Mouse (Mus musculus) lung, embryonic 15.5 days (tissue): ENCODE measurements around the gene Srgap3. TPM values are rescaled to one million over a fixed set of nuclear protein-coding genes. Genes with fewer than 3 reads are reported as not detected.

Experiments
- ATAC-seq: fragments of 200-750 bp; cut with Nextera tagmentation; 2 replicates; pipeline ENCODE4 v1.8.0; 2017; ENCODE audit warnings: moderate number of reproducible peaks, borderline replicate concordance; ENCODE audit not compliant: low FRiP score, low TSS enrichment; ENCODE audit errors: extremely low read depth
- H3K27ac ChIP-seq: fragments of 300-500 bp; sonication (generic); 2 replicates; pipeline ENCODE4 v1.5.1; 2015; ENCODE audit warnings: moderate library complexity, mild to moderate bottlenecking, inconsistent platforms
- H3K27me3 ChIP-seq: fragments of 300-500 bp; sonication (generic); 2 replicates; pipeline ENCODE4 v1.6.1; 2015; ENCODE audit warnings: inconsistent platforms
- H3K36me3 ChIP-seq: fragments of 300-500 bp; sonication (generic); 2 replicates; pipeline ENCODE4 v1.6.1; 2015; ENCODE audit warnings: inconsistent platforms
- H3K4me1 ChIP-seq: fragments of 300-500 bp; sonication (generic); 2 replicates; pipeline ENCODE4 v1.6.1; 2015; ENCODE audit warnings: inconsistent platforms
- H3K4me2 ChIP-seq: fragments of 300-500 bp; sonication (generic); 2 replicates; pipeline ENCODE4 v1.6.1; 2015; ENCODE audit warnings: inconsistent platforms, mild to moderate bottlenecking, moderate library complexity
- H3K4me3 ChIP-seq: fragments of 300-500 bp; sonication (generic); 2 replicates; pipeline ENCODE4 v1.5.1; 2015; ENCODE audit warnings: mild to moderate bottlenecking, inconsistent platforms
- H3K9ac ChIP-seq: fragments of 300-500 bp; sonication (generic); 2 replicates; pipeline ENCODE4 v1.6.1; 2015; ENCODE audit warnings: inconsistent platforms
- H3K9me3 ChIP-seq: fragments of 300-500 bp; sonication (generic); 2 replicates; pipeline ENCODE4 v1.6.1; 2016; ENCODE audit warnings: inconsistent platforms
- WGBS: fragments of 180-500 bp; shearing (Covaris S2); methylation state at CpG from one replicate; pipeline ENCODE4 v1.1.7; 2015; 5-methylcytosine and 5-hydroxymethylcytosine counted together
- polyA plus RNA-seq: library from polyadenylated mRNA; unstranded; fragments of >200 nt; fragmentation: Nextera tagmentation; extraction: Ambion mirVana; gene quantifications from 2 replicates; pipeline ENCODE4 v1.2.1, GENCODE M21; 2015

The Srgap3 gene
- 2.5 TPM in 2 replicates for polyA plus RNA-seq

DNA sequence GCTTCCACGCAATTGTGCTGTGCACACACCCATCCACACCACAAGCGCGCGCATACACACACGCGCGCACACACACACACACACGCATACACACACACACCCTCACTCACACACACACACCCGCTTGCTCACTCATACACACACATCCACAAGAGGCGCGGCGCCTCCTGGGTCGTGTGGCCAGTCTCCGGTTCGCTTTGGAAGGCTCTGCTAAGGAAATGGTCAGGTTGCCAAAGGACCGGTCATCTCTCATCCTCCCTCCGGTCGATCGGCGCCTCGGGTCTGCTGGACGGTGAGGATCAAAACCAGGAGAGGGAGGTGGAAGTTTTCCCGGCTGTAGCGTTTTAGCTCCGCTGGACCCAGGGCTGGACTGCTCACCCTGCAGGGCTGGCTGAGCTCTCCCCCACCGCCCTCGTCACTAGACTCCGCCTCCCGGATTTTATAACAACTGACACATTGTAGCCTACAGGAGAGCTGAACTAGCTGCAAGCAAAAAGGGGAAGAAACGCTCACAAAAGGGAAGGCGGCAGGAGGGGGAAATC, at the start of gene Srgap3:
Gene Srgap3 (minus strand): TSS at position 372 of the 542 bp plus-strand sequence.
- Histone ChIP-seq H3K9ac (peak within 1 kb of the TSS; percentile 63), H3K4me1 (peaks cover 40% of the 10 kb centered on the region), H3K36me3 (no peaks in the 10 kb centered on the region), H3K4me3 (peak within 1 kb of the TSS; percentile 64), H3K27me3 (no peaks in the 10 kb centered on the region), H3K4me2 (peak within 1 kb of the TSS; percentile 88), H3K9me3 (no peaks in the 10 kb centered on the region), H3K27ac (peak within 1 kb of the TSS; percentile 68)
- ATAC-seq, result peak; percentile 93
- WGBS, result under 1% methylated on average over 31 of the region's 31 CpGs

DNA sequence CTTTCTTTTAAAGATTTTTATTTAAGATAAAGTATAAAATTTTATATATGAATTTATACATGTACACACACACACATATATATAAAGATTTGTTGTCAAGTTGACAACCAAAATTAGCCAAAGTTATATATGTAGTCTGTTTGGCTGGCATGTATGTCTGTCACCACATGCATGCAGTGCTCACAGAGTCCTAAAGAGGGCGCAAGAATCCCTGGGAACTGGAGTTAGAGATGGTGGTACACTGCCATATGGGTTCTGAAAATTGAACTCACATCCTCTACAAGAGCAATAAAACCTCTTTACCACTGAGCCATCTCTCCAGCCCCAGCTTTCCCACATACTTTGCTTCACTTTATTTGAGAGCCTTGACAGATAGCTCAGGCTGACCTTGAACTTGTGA, 48.6 kb upstream of the Srgap3 start:
- no peak for ATAC-seq
- WGBS, result 39% methylated on average over 1 of the region's 1 CpGs

DNA sequence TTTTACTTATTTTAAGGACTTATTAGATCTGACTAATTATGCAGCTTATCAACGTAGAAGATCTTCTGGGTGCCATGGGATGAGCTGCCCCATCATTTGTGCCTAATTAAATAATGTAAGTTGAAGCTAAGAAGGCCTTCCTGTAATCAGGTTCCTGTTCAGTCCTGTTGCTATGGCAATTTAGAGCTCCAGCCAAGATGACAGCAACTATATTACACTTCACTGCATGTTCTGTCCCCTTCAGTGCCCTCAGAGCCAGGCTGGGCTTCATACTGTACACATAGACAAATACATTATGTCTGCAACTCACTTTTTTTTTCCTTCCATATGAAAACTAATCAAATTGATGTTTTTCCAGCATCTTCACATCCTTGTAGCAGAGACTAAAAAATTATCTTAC, 43.1 kb upstream of the Srgap3 start:
- no peaks in the 10 kb centered on the region for H3K9me3 ChIP-seq
- H3K36me3 ChIP-seq, result no peaks in the 10 kb centered on the region
- no peak overlapping the region for H3K9ac ChIP-seq
- H3K27me3 ChIP-seq, result no peaks in the 10 kb centered on the region
- WGBS, result 44% methylated on average over 1 of the region's 1 CpGs
- H3K4me2 ChIP-seq, result no peak overlapping the region
- ATAC-seq, result no peak
- H3K4me1 ChIP-seq, result no peaks in the 10 kb centered on the region
- H3K4me3 ChIP-seq, result no peak overlapping the region
- H3K27ac ChIP-seq, result no peak overlapping the region

More for the DNA sequence above, 48.6 kb upstream of the Srgap3 start:
- H3K4me2 ChIP-seq, result no peak overlapping the region
- no peaks in the 10 kb centered on the region for H3K4me1 ChIP-seq
- no peak overlapping the region for H3K27ac ChIP-seq
- no peak overlapping the region for H3K9ac ChIP-seq
- no peaks in the 10 kb centered on the region for H3K36me3 ChIP-seq
- no peaks in the 10 kb centered on the region for H3K27me3 ChIP-seq
- no peaks in the 10 kb centered on the region for H3K9me3 ChIP-seq
- no peak overlapping the region for H3K4me3 ChIP-seq

DNA sequence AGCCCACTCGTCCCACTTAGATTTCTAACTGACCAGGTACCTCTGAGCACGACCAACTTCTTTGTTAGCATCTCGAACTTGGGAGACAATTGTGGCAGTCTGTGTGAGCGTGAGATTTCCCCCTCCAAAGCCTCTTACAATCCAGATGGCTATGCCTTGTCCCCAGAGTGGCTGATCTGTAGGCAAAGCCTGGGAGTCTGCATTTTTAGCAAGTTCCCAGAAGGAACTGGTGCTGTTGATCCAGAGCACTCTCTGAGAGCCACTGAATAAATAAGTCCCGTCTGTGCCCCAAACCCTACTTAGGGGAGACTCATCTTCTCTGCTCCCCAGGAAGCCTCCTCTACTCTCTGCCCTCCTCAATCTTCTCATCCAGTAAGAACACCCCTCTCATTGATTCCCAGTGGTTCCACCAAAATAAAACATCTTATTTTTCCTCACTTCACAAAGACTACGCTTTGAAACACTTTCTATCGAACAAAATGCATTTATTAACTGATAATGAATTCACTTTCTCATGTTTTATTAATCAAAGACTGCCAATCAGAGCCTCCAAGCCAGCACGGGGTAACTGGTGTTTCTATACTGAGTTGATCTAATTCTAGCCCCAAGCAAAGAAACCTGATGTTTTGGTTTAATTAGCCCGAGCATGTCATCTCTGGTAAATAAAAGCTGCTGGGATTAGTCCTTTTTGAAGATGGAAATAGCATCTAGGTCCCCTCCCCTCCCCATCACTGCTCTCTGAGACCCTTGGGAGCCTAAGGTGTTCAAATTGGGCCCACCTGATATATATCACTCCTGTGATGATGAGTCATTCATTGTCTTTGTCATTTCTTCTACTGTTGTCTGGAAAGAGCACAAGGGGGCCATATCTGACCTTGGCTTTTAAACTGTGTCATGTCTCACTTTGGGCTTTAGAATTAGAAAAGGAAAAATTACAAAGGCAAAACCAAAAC, 38.6 kb upstream of the Srgap3 start:
- no peaks in the 10 kb centered on the region for H3K36me3 ChIP-seq
- H3K27ac ChIP-seq, result no peak overlapping the region
- no peaks in the 10 kb centered on the region for H3K9me3 ChIP-seq
- no peaks in the 10 kb centered on the region for H3K27me3 ChIP-seq
- H3K9ac ChIP-seq, result no peak overlapping the region
- WGBS, result 58% methylated on average over 9 of the region's 9 CpGs
- no peak for ATAC-seq
- no peak overlapping the region for H3K4me3 ChIP-seq
- H3K4me2 ChIP-seq, result no peak overlapping the region
- no peaks in the 10 kb centered on the region for H3K4me1 ChIP-seq

DNA sequence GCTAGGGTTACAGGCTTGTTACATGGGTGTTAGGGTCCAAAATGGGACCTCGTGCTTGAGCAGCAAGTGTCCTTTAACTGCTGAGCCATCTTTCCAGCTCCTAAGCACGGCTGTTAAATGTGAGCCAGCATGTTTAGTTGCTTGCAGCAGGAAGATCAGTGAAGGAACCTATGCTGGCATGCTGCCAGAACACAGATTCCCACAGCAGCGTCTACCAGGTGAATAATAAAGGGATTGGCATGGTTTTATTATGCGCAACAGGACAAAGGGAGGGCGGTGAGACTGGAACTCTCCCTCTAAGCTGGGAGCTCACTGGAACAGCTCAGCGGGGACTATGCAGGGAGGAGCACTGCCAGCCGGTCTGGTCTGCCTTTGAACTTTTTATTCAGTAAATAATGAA, 35.2 kb upstream of the Srgap3 start:
- no peak for ATAC-seq
- H3K4me3 ChIP-seq, result no peak overlapping the region
- no peak overlapping the region for H3K4me2 ChIP-seq
- H3K27ac ChIP-seq, result no peak overlapping the region
- H3K9ac ChIP-seq, result no peak overlapping the region
- no peaks in the 10 kb centered on the region for H3K9me3 ChIP-seq
- no peaks in the 10 kb centered on the region for H3K36me3 ChIP-seq
- H3K27me3 ChIP-seq, result no peaks in the 10 kb centered on the region
- no peaks in the 10 kb centered on the region for H3K4me1 ChIP-seq
- 35% methylated on average over 7 of the region's 7 CpGs for WGBS

DNA sequence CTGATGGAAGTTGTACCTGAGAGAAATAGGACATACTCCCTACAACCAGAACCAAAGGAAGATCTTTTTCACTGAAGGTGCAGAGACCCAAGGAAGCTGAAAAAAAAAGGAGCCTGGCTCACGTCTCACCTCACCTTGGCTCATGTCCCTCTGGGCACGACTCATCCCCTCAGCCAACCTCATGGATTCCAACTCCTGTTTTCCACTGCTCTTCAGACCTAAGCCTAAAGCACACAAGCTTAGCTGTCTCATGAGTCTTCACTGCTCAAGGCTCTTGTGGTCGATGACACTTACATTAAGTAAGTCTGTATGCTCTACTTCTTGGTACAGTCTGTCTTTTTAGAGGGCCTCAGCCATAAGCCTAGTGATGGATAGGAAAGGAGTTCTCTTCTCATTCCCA, 31.9 kb upstream of the Srgap3 start:
- no peak overlapping the region for H3K27ac ChIP-seq
- no peaks in the 10 kb centered on the region for H3K9me3 ChIP-seq
- H3K36me3 ChIP-seq, result no peaks in the 10 kb centered on the region
- no peaks in the 10 kb centered on the region for H3K27me3 ChIP-seq
- no peak overlapping the region for H3K4me3 ChIP-seq
- peaks cover 12% of the 10 kb centered on the region for H3K4me1 ChIP-seq
- ATAC-seq, result no peak
- no peak overlapping the region for H3K9ac ChIP-seq
- H3K4me2 ChIP-seq, result no peak overlapping the region
- 78% methylated on average over 3 of the region's 3 CpGs for WGBS

DNA sequence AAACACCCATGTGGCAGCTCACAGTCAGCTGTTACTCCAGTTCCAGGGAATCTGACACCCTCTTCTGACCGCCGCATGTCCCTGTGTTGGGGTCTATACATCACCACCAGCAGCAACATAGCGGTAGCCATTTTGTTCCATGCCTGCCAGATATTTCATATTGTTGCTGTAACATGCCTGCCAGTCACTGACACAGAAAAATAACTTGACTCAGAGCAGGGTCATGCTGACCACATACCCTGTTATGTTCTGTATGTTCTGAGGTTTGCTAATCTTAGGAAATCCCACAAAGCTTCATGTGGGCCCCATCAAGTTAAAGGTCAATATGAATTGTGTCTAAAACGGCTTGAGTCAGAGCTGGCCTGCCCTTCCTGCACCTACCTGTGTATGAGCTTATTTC, 30.2 kb upstream of the Srgap3 start:
- Histone ChIP-seq H3K4me1 (peaks cover 26% of the 10 kb centered on the region), H3K4me2 (no peak overlapping the region), H3K36me3 (no peaks in the 10 kb centered on the region), H3K27ac (no peak overlapping the region), H3K4me3 (no peak overlapping the region), H3K27me3 (no peaks in the 10 kb centered on the region), H3K9me3 (no peaks in the 10 kb centered on the region), H3K9ac (no peak overlapping the region)
- WGBS, result 53% methylated on average over 4 of the region's 4 CpGs
- ATAC-seq, result peak; percentile 32; the same call in 1 of the 2 replicates

DNA sequence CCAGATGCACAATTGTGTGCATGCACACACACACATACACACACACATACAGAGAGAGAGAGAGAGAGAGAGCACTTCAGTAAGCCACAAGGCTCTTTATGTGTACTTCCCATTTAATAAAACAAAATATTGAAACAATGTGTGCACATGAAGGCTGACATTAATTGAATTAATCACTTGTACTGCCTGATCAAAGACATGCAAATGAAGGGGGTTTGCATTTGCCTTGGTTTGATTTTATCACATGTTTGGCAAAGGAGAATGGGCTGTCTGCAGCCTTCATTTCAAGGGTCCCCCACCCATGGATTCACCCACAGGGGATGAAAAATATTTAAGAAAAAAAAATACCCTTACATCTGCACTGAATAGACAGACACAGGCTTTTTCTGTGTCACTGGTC, 29.5 kb upstream of the Srgap3 start:
- Histone ChIP-seq H3K4me3 (no peak overlapping the region), H3K9ac (no peak overlapping the region), H3K27ac (no peak overlapping the region), H3K4me2 (no peak overlapping the region), H3K27me3 (no peaks in the 10 kb centered on the region), H3K4me1 (peaks cover 26% of the 10 kb centered on the region), H3K9me3 (no peaks in the 10 kb centered on the region), H3K36me3 (no peaks in the 10 kb centered on the region)
- ATAC-seq, result no peak

DNA sequence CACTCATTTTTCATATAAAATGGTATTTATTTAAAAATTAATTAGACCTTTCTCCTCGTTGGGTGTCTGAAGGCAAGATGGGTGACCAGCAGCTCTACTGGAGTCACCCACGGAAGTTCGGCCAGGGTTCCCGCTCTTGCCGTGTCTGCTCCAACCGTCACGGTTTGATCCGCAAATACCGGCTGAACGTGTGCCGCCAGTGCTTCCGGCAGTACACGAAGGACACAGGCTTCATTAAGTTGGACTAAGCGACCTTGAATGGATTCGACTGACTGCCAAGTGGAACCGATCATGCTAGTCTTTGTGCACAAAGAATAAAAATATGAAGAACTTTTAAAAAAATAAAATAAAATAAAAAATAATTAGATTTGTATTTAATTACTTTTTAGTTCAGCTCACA, 29.1 kb upstream of the Srgap3 start:
- Histone ChIP-seq H3K36me3 (no peaks in the 10 kb centered on the region), H3K4me2 (no peak overlapping the region), H3K4me3 (no peak overlapping the region), H3K27ac (no peak overlapping the region), H3K9ac (no peak overlapping the region), H3K4me1 (peaks cover 30% of the 10 kb centered on the region), H3K9me3 (no peaks in the 10 kb centered on the region), H3K27me3 (no peaks in the 10 kb centered on the region)
- 88% methylated on average over 16 of the region's 16 CpGs for WGBS
- ATAC-seq, result no peak

DNA sequence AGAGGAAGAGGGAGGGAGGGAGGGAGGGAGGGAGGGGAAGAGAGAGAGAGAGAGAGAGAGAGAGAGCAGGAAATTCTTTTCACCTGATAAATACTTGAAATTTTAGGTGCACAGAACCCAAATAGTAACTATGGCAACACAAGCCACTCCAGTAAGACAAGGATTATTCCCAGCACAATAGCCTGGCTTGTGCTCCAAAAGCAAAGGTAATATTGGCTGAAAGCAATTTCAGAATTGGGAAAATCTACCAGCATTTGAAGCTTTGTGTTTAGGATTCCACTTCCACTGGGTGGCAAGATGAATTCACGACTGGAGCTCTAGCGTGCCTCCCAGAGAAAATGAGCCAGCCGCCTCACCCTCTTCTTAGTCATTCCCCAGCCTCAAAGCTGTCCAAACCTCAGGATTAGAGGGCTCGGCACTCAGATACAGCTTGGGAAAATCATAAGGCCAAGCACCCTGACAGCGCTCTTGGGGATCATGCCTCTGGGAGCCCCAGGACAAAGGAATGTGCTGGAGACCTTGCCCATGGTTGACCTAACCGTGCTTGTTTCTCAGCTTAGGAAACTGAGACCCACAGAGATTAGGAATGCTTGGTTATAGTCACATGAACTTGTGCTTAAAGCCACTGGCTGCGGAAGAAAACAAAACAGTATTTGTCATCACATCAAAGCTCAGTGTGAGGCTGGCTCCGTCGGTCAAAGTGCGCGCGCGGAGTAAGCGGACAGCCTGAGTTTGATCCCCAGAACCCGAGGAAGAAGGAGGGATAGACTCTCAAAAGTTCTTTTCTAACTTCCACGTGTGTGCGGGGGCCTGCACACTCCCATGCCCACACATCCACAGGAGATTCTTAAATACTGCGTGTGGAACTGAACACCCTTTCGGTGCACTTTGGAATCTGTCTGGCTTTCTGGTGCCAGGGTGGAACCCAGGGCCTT, 27.0 kb upstream of the Srgap3 start:
- H3K4me1 ChIP-seq, result peaks cover 32% of the 10 kb centered on the region
- no peak overlapping the region for H3K4me3 ChIP-seq
- H3K4me2 ChIP-seq, result peak overlapping the region; percentile 33; the same call in 1 of the 2 replicates
- 50% methylated on average over 19 of the region's 19 CpGs for WGBS
- no peaks in the 10 kb centered on the region for H3K9me3 ChIP-seq
- ATAC-seq, result no peak; the same call in 1 of the 2 replicates
- peak overlapping the region; percentile 88 for H3K27ac ChIP-seq
- H3K36me3 ChIP-seq, result no peaks in the 10 kb centered on the region
- H3K27me3 ChIP-seq, result no peaks in the 10 kb centered on the region
- H3K9ac ChIP-seq, result no peak overlapping the region

DNA sequence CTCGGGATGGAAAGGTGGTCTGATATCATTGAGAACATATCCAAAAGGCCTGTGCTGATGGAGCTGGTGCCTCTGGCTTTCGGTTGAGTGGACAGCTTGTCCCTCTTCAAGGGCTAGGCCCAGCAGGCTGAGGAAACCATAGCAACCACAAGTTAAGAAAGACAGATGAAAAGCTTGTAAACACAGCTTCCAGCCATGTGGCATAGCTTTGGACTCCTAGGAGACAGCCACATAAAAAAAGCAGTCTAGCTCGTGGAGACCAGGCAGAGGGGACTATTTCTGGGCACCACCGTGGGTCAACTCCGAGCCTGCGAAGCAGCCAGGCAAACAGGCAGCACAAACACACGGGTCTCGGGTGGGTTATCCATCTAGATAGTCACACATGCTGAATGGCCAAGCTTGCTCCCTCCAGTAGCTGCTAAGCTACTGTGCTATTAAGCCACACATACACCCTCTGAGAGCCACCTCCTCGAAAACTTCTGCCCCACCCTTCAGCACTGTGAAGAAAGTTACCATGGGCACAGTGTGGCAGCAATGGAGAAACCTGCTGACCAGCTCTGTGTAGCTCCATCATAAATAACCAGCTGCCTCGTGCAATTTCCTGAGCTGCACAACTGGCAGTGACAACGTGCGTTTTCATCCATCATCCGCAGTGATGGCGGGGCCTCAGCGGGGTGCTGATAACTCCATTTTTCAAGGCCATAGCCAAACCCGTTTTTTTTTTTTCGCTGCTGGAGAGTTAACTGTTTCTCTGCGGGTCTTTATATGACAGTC, 26.0 kb upstream of the Srgap3 start:
- no peaks in the 10 kb centered on the region for H3K36me3 ChIP-seq
- ATAC-seq, result peak; percentile 81
- no peak overlapping the region for H3K4me3 ChIP-seq
- peaks cover 32% of the 10 kb centered on the region for H3K4me1 ChIP-seq
- no peak overlapping the region for H3K9ac ChIP-seq
- no peaks in the 10 kb centered on the region for H3K27me3 ChIP-seq
- H3K9me3 ChIP-seq, result no peaks in the 10 kb centered on the region
- 9% methylated on average over 18 of the region's 18 CpGs for WGBS
- peak overlapping the region; percentile 61 for H3K27ac ChIP-seq
- peak overlapping the region; percentile 33; the same call in 1 of the 2 replicates for H3K4me2 ChIP-seq
